Mouse (Mus musculus) small intestine, adult 2 months (tissue): Measurements from ENCODE around the gene Hoxb1.

Experiments used
- CTCF ChIP-seq: fragments of 200-500 bp; IDR thresholded peaks from 2 replicates; pipeline ENCODE4 v1.5.1; 2012; ENCODE audit warnings: low read depth, mild to moderate bottlenecking, control low read depth, inconsistent platforms, low read length, moderate library complexity, mixed read lengths; ENCODE audit not compliant: insufficient replicate concordance, insufficient read length; ENCODE audit errors: extremely low read depth
- POLR2A ChIP-seq: fragments of 200-500 bp; IDR thresholded peaks from 2 replicates; pipeline ENCODE4 v1.6.1; 2012; ENCODE audit warnings: low read depth, mild to moderate bottlenecking, control low read depth, inconsistent platforms, low read length, moderate library complexity

DNA sequence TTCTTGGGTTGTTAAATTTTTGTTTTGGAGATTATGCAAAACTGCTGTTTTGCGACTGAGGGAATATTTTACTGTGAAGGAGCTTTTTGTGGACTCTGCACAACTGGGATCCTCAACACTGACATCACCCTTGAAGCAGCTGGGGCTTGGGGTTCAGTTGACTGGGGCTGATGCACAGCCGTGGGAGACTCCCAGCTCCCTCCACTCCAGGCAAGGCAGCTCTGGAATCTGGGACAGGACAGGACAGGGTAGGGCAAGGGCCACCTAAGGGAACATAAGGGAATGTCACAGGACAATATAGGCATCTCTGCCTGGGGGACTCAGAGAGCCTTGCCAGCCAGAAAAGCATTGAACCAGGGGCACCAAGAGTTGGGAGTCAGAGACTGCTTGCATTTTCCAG lies 48.5 kb downstream of the Hoxb1 start:
- TF ChIP-seq POLR2A (no peak), CTCF (no peak)
